Mouse (Mus musculus): ENCODE data around the gene Proser1. TPM values are rescaled to one million over a fixed set of nuclear protein-coding genes. Genes with fewer than 3 reads are reported as not detected.

Proser1 gene
- polyA plus RNA-seq, 1 experiment = 28.9 TPM

- WGBS = 72% methylated on average over 3 of the region's 3 CpGs
- H3K4me3 ChIP-seq (ENCODE audit: low read depth, low read length) = no peak overlapping the region
- H3K36me3 ChIP-seq (ENCODE audit: control insufficient read depth, insufficient read depth, low read length) = no peaks in the 10 kb centered on the region
- H3K4me1 ChIP-seq (ENCODE audit: control insufficient read depth, insufficient read depth, insufficient read length, low read length) = no peaks in the 10 kb centered on the region
- no peaks in the 10 kb centered on the region for H3K27me3 ChIP-seq (ENCODE audit: control insufficient read depth, insufficient read depth, low read length)
- TF ChIP-seq POLR2A (IDR thresholded peaks at IDR 0.05; ENCODE audit: low read depth, low read length) (no peak), CTCF (IDR thresholded peaks at IDR 0.05; ENCODE audit: extremely low read depth, insufficient read length, insufficient replicate concordance, low read depth, low read length) (no peak)
- H3K27ac ChIP-seq (ENCODE audit: insufficient read depth, low read depth, low read length) = no peak overlapping the region
These were observed 28.9 kb upstream of the Proser1 start for GRCm38 (mm10) chr3:53434610-53435009.

- 61% methylated on average over 5 of the region's 5 CpGs for WGBS
- Histone ChIP-seq H3K36me3 (ENCODE audit: control insufficient read depth, insufficient read depth, low read length) (no peaks in the 10 kb centered on the region), H3K4me1 (ENCODE audit: control insufficient read depth, insufficient read depth, insufficient read length, low read length) (no peaks in the 10 kb centered on the region), H3K4me3 (ENCODE audit: low read depth, low read length) (no peak overlapping the region), H3K27me3 (ENCODE audit: control insufficient read depth, insufficient read depth, low read length) (no peaks in the 10 kb centered on the region), H3K27ac (ENCODE audit: insufficient read depth, low read depth, low read length) (no peak overlapping the region)
- no peak for TF ChIP-seq CTCF (IDR thresholded peaks at IDR 0.05; ENCODE audit: extremely low read depth, insufficient read length, insufficient replicate concordance, low read depth, low read length)
These were observed 26.9 kb upstream of the Proser1 start for GRCm38 (mm10) chr3:53436550-53436949.

- WGBS = 86% methylated on average over 5 of the region's 5 CpGs
- Histone ChIP-seq H3K27ac (ENCODE audit: insufficient read depth, low read depth, low read length) (no peak overlapping the region), H3K4me1 (ENCODE audit: control insufficient read depth, insufficient read depth, insufficient read length, low read length) (no peaks in the 10 kb centered on the region), H3K36me3 (ENCODE audit: control insufficient read depth, insufficient read depth, low read length) (peaks cover 5% of the 10 kb centered on the region; the same call in 1 of the 2 replicates), H3K4me3 (ENCODE audit: low read depth, low read length) (no peak overlapping the region), H3K27me3 (ENCODE audit: control insufficient read depth, insufficient read depth, low read length) (no peaks in the 10 kb centered on the region)
- no peak for TF ChIP-seq POLR2A (IDR thresholded peaks at IDR 0.05; ENCODE audit: low read depth, low read length)
- no peak for TF ChIP-seq CTCF (IDR thresholded peaks at IDR 0.05; ENCODE audit: extremely low read depth, insufficient read length, insufficient replicate concordance, low read depth, low read length)
These were observed 17.9 kb upstream of the Proser1 start for GRCm38 (mm10) chr3:53445540-53445939.

GRCm38 (mm10) chr3:53446801-53447200 is 16.7 kb upstream of the Proser1 start:
- Histone ChIP-seq H3K36me3 (ENCODE audit: control insufficient read depth, insufficient read depth, low read length) (peaks cover 16% of the 10 kb centered on the region), H3K27ac (ENCODE audit: insufficient read depth, low read depth, low read length) (no peak overlapping the region), H3K4me1 (ENCODE audit: control insufficient read depth, insufficient read depth, insufficient read length, low read length) (no peaks in the 10 kb centered on the region), H3K4me3 (ENCODE audit: low read depth, low read length) (no peak overlapping the region), H3K27me3 (ENCODE audit: control insufficient read depth, insufficient read depth, low read length) (no peaks in the 10 kb centered on the region)
- 76% methylated on average over 3 of the region's 3 CpGs for WGBS
- TF ChIP-seq CTCF (IDR thresholded peaks at IDR 0.05; ENCODE audit: extremely low read depth, insufficient read length, insufficient replicate concordance, low read depth, low read length) (no peak), POLR2A (IDR thresholded peaks at IDR 0.05; ENCODE audit: low read depth, low read length) (no peak)

- Histone ChIP-seq H3K36me3 (ENCODE audit: control insufficient read depth, insufficient read depth, low read length) (peaks cover 28% of the 10 kb centered on the region), H3K4me1 (ENCODE audit: control insufficient read depth, insufficient read depth, insufficient read length, low read length) (peaks cover 9% of the 10 kb centered on the region; the same call in 1 of the 2 replicates), H3K4me3 (ENCODE audit: low read depth, low read length) (no peak overlapping the region), H3K27me3 (ENCODE audit: control insufficient read depth, insufficient read depth, low read length) (no peaks in the 10 kb centered on the region), H3K27ac (ENCODE audit: insufficient read depth, low read depth, low read length) (no peak overlapping the region)
- TF ChIP-seq CTCF (IDR thresholded peaks at IDR 0.05; ENCODE audit: extremely low read depth, insufficient read length, insufficient replicate concordance, low read depth, low read length) (no peak), POLR2A (IDR thresholded peaks at IDR 0.05; ENCODE audit: low read depth, low read length) (no peak)
- 21% methylated on average over 2 of the region's 2 CpGs for WGBS
These were observed 15.3 kb upstream of the Proser1 start for GRCm38 (mm10) chr3:53448208-53448607.

GRCm38 (mm10) chr3:53450666-53451065 is 12.8 kb upstream of the Proser1 start:
- no peak for TF ChIP-seq POLR2A (IDR thresholded peaks at IDR 0.05; ENCODE audit: low read depth, low read length)
- TF ChIP-seq CTCF (IDR thresholded peaks at IDR 0.05; ENCODE audit: extremely low read depth, insufficient read length, insufficient replicate concordance, low read depth, low read length) = no peak
- Histone ChIP-seq H3K27me3 (ENCODE audit: control insufficient read depth, insufficient read depth, low read length) (no peaks in the 10 kb centered on the region), H3K27ac (ENCODE audit: insufficient read depth, low read depth, low read length) (no peak overlapping the region), H3K36me3 (ENCODE audit: control insufficient read depth, insufficient read depth, low read length) (peaks cover 35% of the 10 kb centered on the region), H3K4me3 (ENCODE audit: low read depth, low read length) (no peak overlapping the region), H3K4me1 (ENCODE audit: control insufficient read depth, insufficient read depth, insufficient read length, low read length) (peaks cover 25% of the 10 kb centered on the region; the same call in 1 of the 2 replicates)
- 92% methylated on average over 11 of the region's 11 CpGs for WGBS

GRCm38 (mm10) chr3:53452351-53452750 is 11.1 kb upstream of the Proser1 start:
- TF ChIP-seq POLR2A (IDR thresholded peaks at IDR 0.05; ENCODE audit: low read depth, low read length) (no peak), CTCF (IDR thresholded peaks at IDR 0.05; ENCODE audit: extremely low read depth, insufficient read length, insufficient replicate concordance, low read depth, low read length) (no peak)
- no peak overlapping the region for H3K4me3 ChIP-seq (ENCODE audit: low read depth, low read length)
- H3K27ac ChIP-seq (ENCODE audit: insufficient read depth, low read depth, low read length) = peak overlapping the region; percentile 2
- 60% methylated on average over 10 of the region's 10 CpGs for WGBS
- no peaks in the 10 kb centered on the region for H3K27me3 ChIP-seq (ENCODE audit: control insufficient read depth, insufficient read depth, low read length)
- peaks cover 50% of the 10 kb centered on the region for H3K36me3 ChIP-seq (ENCODE audit: control insufficient read depth, insufficient read depth, low read length)
- H3K4me1 ChIP-seq (ENCODE audit: control insufficient read depth, insufficient read depth, insufficient read length, low read length) = peaks cover 25% of the 10 kb centered on the region; the same call in 1 of the 2 replicates
